Mouse (Mus musculus) forebrain, embryonic 11.5 days (tissue): ENCODE data around the gene Klf1. TPM values are rescaled to one million over a fixed set of nuclear protein-coding genes. Genes with fewer than 3 reads are reported as not detected.

ENCODE experiments used
- ATAC-seq: fragments of 200-750 bp; cut with Nextera tagmentation; replicated peaks from 2 replicates; pipeline ENCODE4 v1.8.0; 2017; ENCODE audit warnings: moderate TSS enrichment; ENCODE audit not compliant: low FRiP score
- DNase-seq: peaks from one replicate; pipeline ENCODE4 v3.0.0-alpha.2; 2017; ENCODE audit warnings: low spot score
- H3K27ac ChIP-seq: fragments of 300-500 bp; sonication (generic); 2 replicates; pipeline ENCODE4 v1.5.1; 2014; ENCODE audit warnings: low read depth, low read length
- H3K27me3 ChIP-seq: fragments of 300-500 bp; sonication (generic); 2 replicates; pipeline ENCODE4 v1.6.1; 2014; ENCODE audit warnings: mild to moderate bottlenecking, low read length, mixed read lengths; ENCODE audit not compliant: control insufficient read depth, insufficient read depth
- H3K36me3 ChIP-seq: fragments of 300-500 bp; sonication (generic); 2 replicates; pipeline ENCODE4 v1.6.1; 2014; ENCODE audit warnings: mild to moderate bottlenecking, low read length, moderate library complexity, mixed read lengths; ENCODE audit not compliant: control insufficient read depth, insufficient read depth
- H3K4me1 ChIP-seq: fragments of 300-500 bp; sonication (generic); replicated peaks from 2 replicates; pipeline ENCODE4 v1.6.1; 2014; ENCODE audit warnings: low read length, mixed read lengths; ENCODE audit not compliant: control insufficient read depth, insufficient read depth
- H3K4me2 ChIP-seq: fragments of 300-500 bp; sonication (generic); 2 replicates; pipeline ENCODE4 v1.6.1; 2014; ENCODE audit warnings: low read depth, mild to moderate bottlenecking, low read length, moderate library complexity, mixed read lengths; ENCODE audit not compliant: severe bottlenecking
- H3K4me3 ChIP-seq: fragments of 300-500 bp; sonication (generic); 2 replicates; pipeline ENCODE4 v1.5.1; 2014; ENCODE audit warnings: low read depth, low read length
- H3K9ac ChIP-seq: fragments of 300-500 bp; sonication (generic); 2 replicates; pipeline ENCODE4 v1.6.1; 2014; ENCODE audit warnings: low read length
- H3K9me3 ChIP-seq: fragments of 300-500 bp; sonication (generic); 2 replicates; pipeline ENCODE4 v1.6.1; 2016; ENCODE audit warnings: low read length, mixed read lengths; ENCODE audit not compliant: control insufficient read depth
- WGBS: fragments of 180-500 bp; shearing (Covaris S2); extraction: QIAGEN DNeasy Blood & Tissue Kit; methylation state at CpG from one replicate; pipeline ENCODE4 v1.1.7; 2014; 5-methylcytosine and 5-hydroxymethylcytosine counted together
- polyA plus RNA-seq: library from polyadenylated mRNA; unstranded; fragments of >200 nt; fragmentation: Nextera tagmentation; extraction: Ambion mirVana; gene quantifications from 2 replicates; pipeline ENCODE4 v1.2.1, GENCODE M21; 2014

Klf1 gene
- polyA plus RNA-seq, 1 experiment from 2014 or later: 17.5 TPM

- Histone ChIP-seq H3K9ac (no peak overlapping the region), H3K9me3 (no peaks in the 10 kb centered on the region), H3K27me3 (peaks cover 25% of the 10 kb centered on the region), H3K27ac (no peak overlapping the region), H3K4me2 (peak overlapping the region; percentile 91; the same call in 1 of the 2 replicates), H3K36me3 (no peaks in the 10 kb centered on the region), H3K4me1 (peaks cover 21% of the 10 kb centered on the region), H3K4me3 (no peak overlapping the region)
- WGBS: 85% methylated on average over 16 of the region's 16 CpGs
- DNase-seq (no peak), ATAC-seq (no peak)
Measured at GRCm38 (mm10) chr8:84933767-84934559, 32.2 kb downstream of the Klf1 start.

GRCm38 (mm10) chr8:84934860-84935259, 33.1 kb downstream of the Klf1 start:
- H3K27ac ChIP-seq: no peak overlapping the region

GRCm38 (mm10) chr8:84935489-84935888, 33.8 kb downstream of the Klf1 start:
- 6% methylated on average over 14 of the region's 14 CpGs for WGBS
- DNase-seq: no peak
- Histone ChIP-seq H3K4me2 (peak overlapping the region; percentile 91), H3K9ac (no peak overlapping the region; the same call in 1 of the 2 replicates), H3K4me3 (peak overlapping the region; percentile 63; the same call in 1 of the 2 replicates), H3K27ac (no peak overlapping the region), H3K4me1 (peaks cover 18% of the 10 kb centered on the region), H3K9me3 (no peaks in the 10 kb centered on the region), H3K27me3 (peaks cover 20% of the 10 kb centered on the region), H3K36me3 (no peaks in the 10 kb centered on the region)
- ATAC-seq: peak; percentile 22

More at GRCm38 (mm10) chr8:84934860-84935259, 33.1 kb downstream of the Klf1 start:
- no peaks in the 10 kb centered on the region for H3K36me3 ChIP-seq
- peak overlapping the region; percentile 91 for H3K4me2 ChIP-seq
- ATAC-seq: peak; percentile 85
- DNase-seq: peak; percentile 88
- H3K4me3 ChIP-seq: peak overlapping the region; percentile 63; the same call in 1 of the 2 replicates
- H3K9me3 ChIP-seq: no peaks in the 10 kb centered on the region
- peaks cover 18% of the 10 kb centered on the region for H3K4me1 ChIP-seq
- H3K9ac ChIP-seq: peak overlapping the region; percentile 33; the same call in 1 of the 2 replicates
- H3K27me3 ChIP-seq: peaks cover 20% of the 10 kb centered on the region
- WGBS: 2% methylated on average over 15 of the region's 15 CpGs

- Histone ChIP-seq H3K4me2 (peak overlapping the region; percentile 91), H3K9ac (peak overlapping the region; percentile 75), H3K27me3 (peaks cover 18% of the 10 kb centered on the region), H3K4me1 (peaks cover 18% of the 10 kb centered on the region), H3K36me3 (no peaks in the 10 kb centered on the region), H3K27ac (peak overlapping the region; percentile 39; the same call in 1 of the 2 replicates), H3K4me3 (peak overlapping the region; percentile 63), H3K9me3 (no peaks in the 10 kb centered on the region)
- 17% methylated on average over 23 of the region's 23 CpGs for WGBS
- ATAC-seq: 0 out of 2 replicates have a peak, but pooled peaks have one; percentile 17
- peak; percentile 61 for DNase-seq
Measured at GRCm38 (mm10) chr8:84936041-84936961, 34.6 kb downstream of the Klf1 start.

- Histone ChIP-seq H3K4me2 (peak within 1 kb of the TSS; percentile 91), H3K27ac (peak within 1 kb of the TSS; percentile 39; the same call in 1 of the 2 replicates), H3K4me1 (peaks cover 18% of the 10 kb centered on the region), H3K9me3 (no peaks in the 10 kb centered on the region), H3K27me3 (peaks cover 18% of the 10 kb centered on the region), H3K9ac (peak within 1 kb of the TSS; percentile 75), H3K4me3 (peak within 1 kb of the TSS; percentile 63), H3K36me3 (no peaks in the 10 kb centered on the region)
- WGBS: under 1% methylated on average over 48 of the region's 50 CpGs
- peak; percentile 91 for DNase-seq
- peak; percentile 47; the same call in 1 of the 2 replicates for ATAC-seq
Measured at GRCm38 (mm10) chr8:84936962-84937546, 35.3 kb downstream of the Klf1 start, which contains the start of gene Mast1. Gene Mast1 (minus strand): TSS chr8:84937359.

- Histone ChIP-seq H3K36me3 (no peaks in the 10 kb centered on the region), H3K9ac (no peak overlapping the region), H3K27me3 (peaks cover 18% of the 10 kb centered on the region), H3K4me2 (peak overlapping the region; percentile 91; the same call in 1 of the 2 replicates), H3K4me3 (peak overlapping the region; percentile 63), H3K4me1 (peaks cover 18% of the 10 kb centered on the region), H3K9me3 (no peaks in the 10 kb centered on the region), H3K27ac (no peak overlapping the region)
- DNase-seq: no peak
- ATAC-seq: no peak
- WGBS: 66% methylated on average over 13 of the region's 13 CpGs
Measured at GRCm38 (mm10) chr8:84937620-84938485, 36.1 kb downstream of the Klf1 start.

- Histone ChIP-seq H3K9me3 (no peaks in the 10 kb centered on the region), H3K27me3 (peaks cover 34% of the 10 kb centered on the region), H3K27ac (no peak overlapping the region), H3K36me3 (no peaks in the 10 kb centered on the region), H3K4me2 (no peak overlapping the region), H3K9ac (no peak overlapping the region), H3K4me3 (no peak overlapping the region), H3K4me1 (peaks cover 18% of the 10 kb centered on the region)
- DNase-seq: no peak
- ATAC-seq: no peak
- 13% methylated on average over 4 of the region's 4 CpGs for WGBS
Measured at GRCm38 (mm10) chr8:84943699-84944098, 42.0 kb downstream of the Klf1 start.
